Mouse (Mus musculus) urinary bladder, adult 18-20 months (tissue): ENCODE data around the gene Wdr43.

Source experiments
- DNase-seq, 2 experiments: peaks; one replicate each; pipeline ENCODE4 v3.0.0; 2022; ENCODE audit warnings: low spot score in 2 of 2, mixed read lengths in 2 of 2

Wdr43 gene

GRCm38 (mm10) chr17:71698619-71698956, 82.9 kb downstream of the Wdr43 start:
- DNase-seq = no peak

- no peak for DNase-seq
Measured at GRCm38 (mm10) chr17:71705113-71705512, 89.4 kb downstream of the Wdr43 start.

- DNase-seq = no peak
Measured at GRCm38 (mm10) chr17:71705550-71706480, 90.1 kb downstream of the Wdr43 start.

DNA sequence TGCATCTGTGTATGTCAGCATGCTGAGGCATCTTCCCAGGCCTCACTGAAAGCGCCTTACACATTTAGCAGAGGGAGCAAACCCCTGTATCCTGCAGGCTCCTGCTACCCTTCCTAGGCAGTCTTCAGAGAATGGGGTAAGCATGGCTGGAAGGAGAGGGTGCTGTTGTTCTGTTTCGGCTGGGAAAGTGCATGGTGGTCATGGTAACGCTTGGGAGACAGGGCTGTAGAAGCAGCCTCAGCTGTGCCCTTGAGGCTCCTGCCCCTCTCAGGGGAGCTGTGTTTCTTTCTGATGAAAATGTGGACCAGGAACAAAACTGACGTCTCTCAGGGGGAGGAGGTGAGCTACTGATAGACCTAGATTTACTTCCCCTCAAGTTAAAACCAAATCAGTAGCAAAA, 92.0 kb downstream of the Wdr43 start:
- no peak for DNase-seq
